Mouse (Mus musculus) hindbrain, embryonic 16.5 days (tissue): ENCODE results near the gene Susd1. TPM values are rescaled to one million over a fixed set of nuclear protein-coding genes. Genes with fewer than 3 reads are reported as not detected.

ENCODE experiments used
- ATAC-seq: fragments of 200-750 bp; cut with Nextera tagmentation; 2 replicates; pipeline ENCODE4 v1.8.0; 2017; ENCODE audit warnings: moderate TSS enrichment, moderate library complexity
- H3K27ac ChIP-seq: fragments of 300-500 bp; sonication (generic); 2 replicates; pipeline ENCODE4 v1.5.1; 2014; ENCODE audit warnings: low read depth, mild to moderate bottlenecking, control low read depth, low read length, moderate library complexity
- H3K27me3 ChIP-seq: fragments of 300-500 bp; sonication (generic); replicated peaks from 2 replicates; pipeline ENCODE4 v1.6.1; 2014; ENCODE audit warnings: low read length; ENCODE audit not compliant: control insufficient read depth, insufficient read depth
- H3K36me3 ChIP-seq: fragments of 300-500 bp; sonication (generic); 2 replicates; pipeline ENCODE4 v1.6.1; 2014; ENCODE audit warnings: mild to moderate bottlenecking, low read length, moderate library complexity, mixed read lengths; ENCODE audit not compliant: control insufficient read depth, insufficient read depth
- H3K4me1 ChIP-seq: fragments of 300-500 bp; sonication (generic); 2 replicates; pipeline ENCODE4 v1.6.1; 2014; ENCODE audit warnings: low read depth, low read length; ENCODE audit not compliant: control insufficient read depth, insufficient read depth
- H3K4me2 ChIP-seq: fragments of 300-500 bp; sonication (generic); 2 replicates; pipeline ENCODE4 v1.6.1; 2014; ENCODE audit warnings: mild to moderate bottlenecking, low read length, control low read depth, moderate library complexity
- H3K4me3 ChIP-seq: fragments of 300-500 bp; sonication (generic); 2 replicates; pipeline ENCODE4 v1.5.1; 2014; ENCODE audit warnings: mild to moderate bottlenecking, low read length, control low read depth, moderate library complexity
- H3K9ac ChIP-seq: fragments of 300-500 bp; sonication (generic); 2 replicates; pipeline ENCODE4 v1.6.1; 2014; ENCODE audit warnings: low read depth, mild to moderate bottlenecking, control low read depth, low read length, moderate library complexity
- H3K9me3 ChIP-seq: fragments of 300-500 bp; sonication (generic); 2 replicates; pipeline ENCODE4 v1.6.1; 2014; ENCODE audit warnings: mild to moderate bottlenecking, low read length, moderate library complexity; ENCODE audit not compliant: control insufficient read depth
- WGBS: fragments of 180-500 bp; shearing (Covaris S2); extraction: QIAGEN DNeasy Blood & Tissue Kit; methylation state at CpG from one replicate; pipeline ENCODE4 v1.1.7; 2014; 5-methylcytosine and 5-hydroxymethylcytosine counted together
- polyA plus RNA-seq: library from polyadenylated mRNA; unstranded; fragments of >200 nt; fragmentation: Nextera tagmentation; extraction: Ambion mirVana; gene quantifications from 2 replicates; pipeline ENCODE4 v1.2.1, GENCODE M21; 2015

The Susd1 gene
- polyA plus RNA-seq, 1 experiment from 2014 or later, result 2.1 TPM

DNA sequence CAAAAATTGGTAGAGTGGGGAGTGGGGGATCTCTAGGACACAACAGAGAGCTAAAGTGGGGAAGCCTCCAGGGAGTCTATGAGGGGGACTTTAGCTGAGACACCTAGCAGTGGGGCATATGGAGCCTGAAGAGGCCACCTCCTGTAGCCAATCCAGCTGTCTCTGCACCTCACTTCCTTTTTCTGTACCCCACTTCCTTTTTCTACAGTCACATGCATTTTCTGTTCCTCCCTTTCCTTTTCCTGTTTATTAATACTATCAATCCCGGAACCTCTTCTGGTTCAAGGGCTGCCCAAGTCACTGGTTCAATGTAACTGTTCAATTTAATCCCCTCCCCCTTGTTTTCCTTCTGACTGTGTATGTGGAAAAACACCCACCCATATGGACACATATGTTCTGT lies 2.8 kb upstream of the Susd1 start:
- Histone ChIP-seq H3K4me1 (peaks cover 3% of the 10 kb centered on the region), H3K9me3 (no peaks in the 10 kb centered on the region), H3K9ac (no peak overlapping the region), H3K4me3 (no peak overlapping the region), H3K27me3 (peaks cover 3% of the 10 kb centered on the region; the same call in 1 of the 2 replicates), H3K4me2 (no peak overlapping the region), H3K27ac (no peak overlapping the region), H3K36me3 (no peaks in the 10 kb centered on the region)
- no peak for ATAC-seq
- WGBS, result 88% methylated on average over 1 of the region's 1 CpGs

GRCm38 (mm10) chr4:59439960-59440359 lies 1.5 kb upstream of the Susd1 start:
- H3K36me3 ChIP-seq, result no peaks in the 10 kb centered on the region
- peaks cover 3% of the 10 kb centered on the region for H3K4me1 ChIP-seq
- peaks cover 3% of the 10 kb centered on the region; the same call in 1 of the 2 replicates for H3K27me3 ChIP-seq
- H3K4me2 ChIP-seq, result no peak overlapping the region
- H3K27ac ChIP-seq, result no peak overlapping the region
- no peak overlapping the region for H3K9ac ChIP-seq
- no peaks in the 10 kb centered on the region for H3K9me3 ChIP-seq
- H3K4me3 ChIP-seq, result no peak overlapping the region
- WGBS, result 52% methylated on average over 2 of the region's 2 CpGs
- no peak for ATAC-seq

DNA sequence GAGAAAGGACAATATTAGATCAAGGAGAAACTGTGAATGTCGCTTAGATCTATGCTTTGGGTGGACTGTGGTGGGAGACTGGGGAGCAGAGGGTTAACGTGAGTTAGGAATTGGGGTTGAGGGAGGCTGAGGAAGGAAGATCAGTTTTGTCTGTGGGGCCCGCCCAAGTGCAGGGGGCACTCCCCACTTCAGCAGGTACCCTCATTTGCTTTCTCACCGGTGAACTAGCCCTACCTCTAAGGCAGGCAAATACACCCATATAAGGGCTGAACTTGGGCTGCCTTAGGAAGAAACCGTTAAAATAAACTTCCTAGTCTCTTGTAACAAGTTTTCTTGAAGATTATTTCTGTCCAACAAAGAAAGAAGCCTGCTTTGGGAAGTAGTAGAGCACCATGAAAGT lies 608 bp upstream of the Susd1 start:
- Histone ChIP-seq H3K4me2 (peak overlapping the region; percentile 100), H3K27me3 (peaks cover 3% of the 10 kb centered on the region; the same call in 1 of the 2 replicates), H3K9ac (no peak overlapping the region; the same call in 1 of the 2 replicates), H3K36me3 (no peaks in the 10 kb centered on the region), H3K4me3 (no peak overlapping the region), H3K4me1 (peaks cover 3% of the 10 kb centered on the region), H3K27ac (no peak overlapping the region), H3K9me3 (no peaks in the 10 kb centered on the region)
- no peak for ATAC-seq
- WGBS, result 36% methylated on average over 5 of the region's 5 CpGs

DNA sequence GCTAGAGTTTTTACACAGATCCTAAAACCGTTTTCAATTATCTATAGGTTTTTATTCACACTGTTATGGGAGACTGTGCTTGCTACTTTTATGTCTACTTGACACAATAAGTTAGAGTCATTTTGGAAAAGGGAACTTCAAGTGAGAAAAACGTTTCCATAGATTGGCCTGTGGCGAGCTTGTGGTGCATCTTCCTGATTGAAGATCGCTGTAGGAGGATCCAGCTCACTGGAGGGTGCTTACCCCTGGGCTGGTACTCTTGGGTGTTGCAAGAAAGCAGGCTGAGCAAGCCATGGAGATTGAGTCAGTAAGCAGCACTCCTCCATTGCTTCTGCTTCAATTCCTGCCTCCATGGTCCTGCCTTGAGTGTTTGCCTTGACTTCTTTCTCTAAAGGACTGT lies 2.5 kb downstream of the Susd1 start:
- WGBS, result 86% methylated on average over 4 of the region's 4 CpGs
- Histone ChIP-seq H3K27me3 (no peaks in the 10 kb centered on the region; the same call in 1 of the 2 replicates), H3K27ac (no peak overlapping the region), H3K9me3 (no peaks in the 10 kb centered on the region), H3K4me1 (peaks cover 3% of the 10 kb centered on the region), H3K4me2 (no peak overlapping the region), H3K9ac (no peak overlapping the region), H3K4me3 (no peak overlapping the region), H3K36me3 (no peaks in the 10 kb centered on the region)
- no peak for ATAC-seq

DNA sequence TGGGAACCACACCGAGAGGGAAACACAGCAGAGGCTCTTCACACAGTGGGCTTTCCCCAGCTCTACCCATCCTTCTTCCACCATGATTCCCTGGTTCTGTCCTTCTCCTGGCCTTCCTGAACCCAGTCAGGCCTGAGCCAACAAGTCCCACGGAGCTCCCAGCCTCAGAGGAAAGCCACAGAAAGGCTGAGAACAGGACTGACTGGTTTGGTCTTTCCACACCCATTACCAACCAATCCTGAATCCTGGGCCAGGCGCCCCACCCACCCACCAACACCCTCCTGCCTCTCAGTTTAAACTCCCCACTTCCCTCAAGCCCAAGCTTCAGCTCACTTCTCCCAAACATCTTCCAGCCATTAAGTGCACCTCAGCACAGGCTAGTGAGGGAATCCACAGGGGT lies 4.4 kb downstream of the Susd1 start:
- Histone ChIP-seq H3K27me3 (no peaks in the 10 kb centered on the region; the same call in 1 of the 2 replicates), H3K9me3 (no peaks in the 10 kb centered on the region), H3K9ac (no peak overlapping the region), H3K4me3 (no peak overlapping the region), H3K27ac (no peak overlapping the region), H3K4me1 (peaks cover 3% of the 10 kb centered on the region), H3K36me3 (no peaks in the 10 kb centered on the region), H3K4me2 (no peak overlapping the region)
- WGBS, result 73% methylated on average over 3 of the region's 3 CpGs
- no peak for ATAC-seq

DNA sequence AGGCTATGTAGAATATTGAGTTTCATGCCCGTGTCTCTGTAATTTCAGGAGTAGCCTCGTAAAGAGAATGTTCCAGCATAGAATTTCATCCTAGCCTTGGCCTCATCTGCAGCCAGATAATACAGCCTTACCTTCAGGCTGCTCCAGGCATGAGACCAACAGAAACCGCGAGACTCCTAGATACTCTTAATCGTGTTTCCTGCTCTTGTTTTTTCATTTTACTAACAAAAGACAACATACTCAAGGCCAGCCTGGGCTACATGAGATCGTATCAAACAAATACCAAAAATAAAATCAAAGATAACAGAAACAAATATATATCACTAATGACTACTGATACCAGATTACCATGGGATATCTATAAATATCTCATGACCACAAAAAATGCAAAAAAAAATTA lies 9.3 kb downstream of the Susd1 start:
- Histone ChIP-seq H3K36me3 (no peaks in the 10 kb centered on the region), H3K27me3 (no peaks in the 10 kb centered on the region), H3K27ac (no peak overlapping the region), H3K9ac (no peak overlapping the region), H3K4me2 (no peak overlapping the region), H3K4me1 (no peaks in the 10 kb centered on the region), H3K9me3 (no peaks in the 10 kb centered on the region), H3K4me3 (no peak overlapping the region)
- no peak for ATAC-seq
- 93% methylated on average over 6 of the region's 6 CpGs for WGBS

DNA sequence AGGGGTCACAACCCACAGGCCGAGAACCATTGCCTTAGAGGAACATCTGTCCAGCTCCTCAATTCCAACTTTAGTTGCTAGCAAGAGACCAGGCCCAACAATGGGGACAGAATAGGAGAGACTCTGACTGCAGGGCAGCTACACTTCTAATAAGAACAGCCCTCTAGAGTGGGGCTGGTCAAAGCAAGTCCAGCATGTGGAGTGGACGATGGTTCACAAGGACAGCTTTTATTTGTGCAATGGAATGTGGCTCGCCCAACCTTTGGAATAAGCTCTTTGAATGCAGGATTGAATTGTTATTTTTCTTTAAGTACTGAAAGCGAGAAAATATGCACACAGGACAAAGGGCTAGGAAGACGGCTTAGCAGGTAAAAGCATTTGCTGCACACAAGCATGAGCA lies 12.0 kb downstream of the Susd1 start:
- H3K27ac ChIP-seq, result no peak overlapping the region
- H3K4me3 ChIP-seq, result no peak overlapping the region
- no peak overlapping the region for H3K4me2 ChIP-seq
- no peak overlapping the region for H3K9ac ChIP-seq
- ATAC-seq, result no peak
- 85% methylated on average over 5 of the region's 5 CpGs for WGBS
- H3K36me3 ChIP-seq, result no peaks in the 10 kb centered on the region
- H3K27me3 ChIP-seq, result no peaks in the 10 kb centered on the region
- no peaks in the 10 kb centered on the region for H3K9me3 ChIP-seq
- H3K4me1 ChIP-seq, result no peaks in the 10 kb centered on the region

- Histone ChIP-seq H3K4me3 (no peak overlapping the region), H3K4me2 (no peak overlapping the region), H3K27ac (no peak overlapping the region), H3K9ac (no peak overlapping the region), H3K27me3 (no peaks in the 10 kb centered on the region), H3K9me3 (no peaks in the 10 kb centered on the region), H3K36me3 (no peaks in the 10 kb centered on the region), H3K4me1 (no peaks in the 10 kb centered on the region)
- ATAC-seq, result 0 out of 2 replicates have a peak, but pooled peaks have one; percentile 7
Observed at GRCm38 (mm10) chr4:59422808-59423207, 15.6 kb downstream of the Susd1 start.

DNA sequence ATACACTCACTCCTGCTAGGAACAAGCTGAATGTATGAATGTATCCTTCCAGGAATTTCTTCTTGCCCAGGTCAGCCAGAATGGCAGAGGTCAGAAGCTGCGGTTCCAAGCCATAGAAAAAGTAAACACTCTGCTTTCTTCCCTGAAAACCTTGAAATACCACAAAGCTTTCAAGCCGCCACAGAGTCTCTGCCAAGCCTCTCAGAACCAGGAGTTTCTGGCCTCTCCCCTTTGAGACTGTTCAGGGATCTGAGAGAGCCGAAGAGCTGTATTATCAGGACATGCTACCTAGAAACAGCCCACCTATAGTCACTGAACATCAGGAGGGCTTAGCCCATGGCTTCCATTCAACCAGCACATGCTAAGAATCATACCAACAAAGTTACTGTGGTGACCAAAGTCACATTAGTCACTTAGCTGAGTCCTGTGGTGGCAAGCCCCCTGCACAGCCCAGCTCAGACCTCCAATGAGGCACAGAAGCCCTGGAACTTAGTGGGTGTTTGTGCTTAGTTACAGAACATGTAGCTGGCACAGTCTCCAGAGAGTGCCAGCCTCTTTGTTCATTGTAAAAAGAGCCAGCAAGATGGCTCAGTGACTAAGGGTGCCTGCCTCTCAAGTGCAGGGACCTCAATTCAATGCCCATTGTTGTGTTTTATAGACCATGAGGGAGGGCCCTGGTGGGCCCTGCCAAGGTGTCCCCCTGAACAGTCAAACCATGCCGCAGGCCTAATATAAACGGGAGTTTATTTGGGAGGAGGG lies 16.2 kb downstream of the Susd1 start:
- H3K4me3 ChIP-seq, result no peak overlapping the region
- H3K27me3 ChIP-seq, result no peaks in the 10 kb centered on the region
- H3K36me3 ChIP-seq, result no peaks in the 10 kb centered on the region
- H3K4me1 ChIP-seq, result no peaks in the 10 kb centered on the region
- H3K9ac ChIP-seq, result no peak overlapping the region
- peak; percentile 92 for ATAC-seq
- WGBS, result 36% methylated on average over 5 of the region's 5 CpGs
- H3K27ac ChIP-seq, result no peak overlapping the region
- H3K9me3 ChIP-seq, result no peaks in the 10 kb centered on the region
- no peak overlapping the region for H3K4me2 ChIP-seq
